8 mouse cellular contexts compared by ENCODE assay signal in the genomic region with DNA sequence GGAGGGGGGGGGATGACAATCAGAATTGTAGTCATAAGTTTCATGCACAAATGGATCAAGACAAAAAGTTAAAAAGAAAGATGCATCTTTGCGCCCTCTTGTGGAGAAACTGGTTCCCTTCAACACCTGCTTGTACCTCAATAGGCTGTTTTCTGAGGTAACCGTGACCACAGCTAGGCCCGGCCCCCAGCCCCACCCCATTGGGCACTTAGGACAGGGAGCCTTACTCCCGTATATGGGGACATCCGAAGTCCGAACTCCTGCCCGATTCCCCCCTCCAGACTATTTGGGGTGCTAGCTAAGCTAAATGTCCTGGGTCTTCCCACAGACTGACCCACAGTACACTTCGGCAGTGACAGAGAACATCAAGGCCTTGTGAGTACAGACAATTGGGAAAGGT. TPM values are rescaled to one million over a fixed set of nuclear protein-coding genes. Genes with fewer than 3 reads are reported as not detected.
DNase-seq lines count a peak whose midpoint lies in the region; ATAC-seq and TF ChIP-seq lines count a peak whose summit lies in the region.

No protein-coding gene starts in this region.

- WGBS in embryonic facial prominence, embryonic 12.5 days, result 20% methylated on average over 8 of the region's 8 CpGs
- WGBS in hindbrain, embryonic 14.5 days, result 23% methylated on average over 8 of the region's 8 CpGs
- 34% methylated on average over 8 of the region's 8 CpGs for WGBS in liver, adult 2 months

- TF ChIP-seq CTCF in liver, adult 2 months (IDR thresholded peaks at IDR 0.05; ENCODE audit: low read depth, low read length), result peak; percentile 51

- H3K4me1 ChIP-seq in embryonic facial prominence, embryonic 12.5 days, result peaks cover 31% of the 10 kb centered on the region
- peaks cover 37% of the 10 kb centered on the region for H3K4me1 ChIP-seq in hindbrain, embryonic 14.5 days (replicated peaks; ENCODE audit: control insufficient read depth, insufficient read depth, low read length)
- H3K4me1 ChIP-seq in liver, adult 2 months (ENCODE audit: control insufficient read depth, insufficient read depth, low read length), result peaks cover 22% of the 10 kb centered on the region

- H3K4me2 ChIP-seq in embryonic facial prominence, embryonic 12.5 days (replicated peaks), result peak overlapping the region; percentile 48; the same call in 1 of the 2 replicates
- 0 out of 2 replicates have a peak overlapping the region, but pooled peaks have one; percentile 28 for H3K4me2 ChIP-seq in hindbrain, embryonic 14.5 days (replicated peaks)

- ATAC-seq in activated CD4-positive, CD25-positive, alpha-beta regulatory T cell, adult 4 months, result peak; percentile 51
- ATAC-seq in embryonic facial prominence, embryonic 12.5 days (ENCODE audit: insufficient number of reproducible peaks, insufficient read depth, low FRiP score, low TSS enrichment), result no peak
- ATAC-seq in hindbrain, embryonic 14.5 days (ENCODE audit: low FRiP score), result no peak

- no peaks in the 10 kb centered on the region for H3K9me3 ChIP-seq in embryonic facial prominence, embryonic 12.5 days
- no peaks in the 10 kb centered on the region for H3K9me3 ChIP-seq in hindbrain, embryonic 14.5 days (ENCODE audit: control insufficient read depth, low read length)

- no peak overlapping the region for H3K9ac ChIP-seq in embryonic facial prominence, embryonic 12.5 days
- no peak overlapping the region for H3K9ac ChIP-seq in hindbrain, embryonic 14.5 days
- no peak overlapping the region for H3K9ac ChIP-seq in liver, adult 2 months (ENCODE audit: low read depth, low read length)

- H3K27ac ChIP-seq in embryonic facial prominence, embryonic 12.5 days, result no peak overlapping the region
- H3K27ac ChIP-seq in hindbrain, embryonic 14.5 days, result no peak overlapping the region
- H3K27ac ChIP-seq in liver, adult 2 months (replicated peaks; ENCODE audit: insufficient read depth, low read depth, low read length), result no peak overlapping the region

- no peak for TF ChIP-seq POLR2A in liver, adult 2 months (IDR thresholded peaks at IDR 0.05; ENCODE audit: extremely low read depth, insufficient read depth, low read length)

- DNase-seq in kidney, adult 18-20 months, result peak; percentile 62
- no peak for DNase-seq in kidney, adult 11 months
- peak; percentile 82 for DNase-seq in hindbrain, embryonic 14.5 days (ENCODE audit: low spot score)
- peak; percentile 63 for DNase-seq in liver, adult 2 months (ENCODE audit: extremely low read depth, low read depth, low spot score)
- peak; percentile 56 for DNase-seq in neural tube, embryonic 10.5 days (ENCODE audit: extremely low spot score, low spot score)
- DNase-seq in thymus, postnatal 36 days, result peak; percentile 50 to 51

- peaks cover 4% of the 10 kb centered on the region; the same call in 1 of the 2 replicates for H3K79me2 ChIP-seq in liver, adult 2 months (ENCODE audit: control insufficient read depth, insufficient read depth, low read length)

- peaks cover 36% of the 10 kb centered on the region for H3K36me3 ChIP-seq in embryonic facial prominence, embryonic 12.5 days
- H3K36me3 ChIP-seq in hindbrain, embryonic 14.5 days (replicated peaks; ENCODE audit: control insufficient read depth, insufficient read depth), result peaks cover 52% of the 10 kb centered on the region
- peaks cover 5% of the 10 kb centered on the region; the same call in 1 of the 2 replicates for H3K36me3 ChIP-seq in liver, adult 2 months (ENCODE audit: control insufficient read depth, insufficient read depth, low read length)

- H3K27me3 ChIP-seq in embryonic facial prominence, embryonic 12.5 days, result peaks cover 6% of the 10 kb centered on the region; the same call in 1 of the 2 replicates
- H3K27me3 ChIP-seq in hindbrain, embryonic 14.5 days (ENCODE audit: control insufficient read depth, insufficient read depth, low read length), result peaks cover 5% of the 10 kb centered on the region; the same call in 1 of the 2 replicates
- H3K27me3 ChIP-seq in liver, adult 2 months (ENCODE audit: control insufficient read depth, insufficient read depth, low read length), result no peaks in the 10 kb centered on the region

- no peak overlapping the region for H3K4me3 ChIP-seq in embryonic facial prominence, embryonic 12.5 days
- H3K4me3 ChIP-seq in hindbrain, embryonic 14.5 days (replicated peaks; ENCODE audit: low read length), result no peak overlapping the region
- H3K4me3 ChIP-seq in liver, adult 2 months (ENCODE audit: insufficient read depth, low read depth, low read length), result no peak overlapping the region

RNA-seq across cellular contexts. Expression of gene Ltc4s, which starts 7.0 kb away (rescaled TPM):
- not detected for polyA plus RNA-seq in activated CD4-positive, CD25-positive, alpha-beta regulatory T cell, adult 4 months (2017; shearing (Covaris generic))
- polyA plus RNA-seq in embryonic facial prominence, embryonic 12.5 days (2016; fragmentation: Nextera tagmentation; extraction: Ambion mirVana), result 0.62 and 0.74 TPM in 2 replicates
- polyA plus RNA-seq in hindbrain, embryonic 14.5 days (2014; fragmentation: Nextera tagmentation; extraction: Ambion mirVana), result 1.6 and 4.5 TPM in 2 replicates
- 0.27 and 0.28 TPM in 2 replicates for total RNA-seq in liver, adult 2 months (2014; rRNA removed)
- 2.1 and 3.2 TPM in 2 replicates for polyA plus RNA-seq in liver, adult 2 months (2012; rRNA removed)

RNA-seq across cellular contexts. Expression of gene Mgat4b, which starts 20.7 kb away (rescaled TPM):
- 1 to 10 TPM; 1.0 to 1.2 TPM for polyA plus RNA-seq in activated CD4-positive, CD25-positive, alpha-beta regulatory T cell, adult 4 months (2017; shearing (Covaris generic))
- polyA plus RNA-seq in embryonic facial prominence, embryonic 12.5 days (2016; fragmentation: Nextera tagmentation; extraction: Ambion mirVana), result 38.1 and 40.7 TPM in 2 replicates
- polyA plus RNA-seq in hindbrain, embryonic 14.5 days (2014; fragmentation: Nextera tagmentation; extraction: Ambion mirVana), result 55.7 and 56.0 TPM in 2 replicates
- 9.8 and 16.5 TPM in 2 replicates for total RNA-seq in liver, adult 2 months (2014; rRNA removed)
- 26.3 and 28.8 TPM in 2 replicates for polyA plus RNA-seq in liver, adult 2 months (2012; rRNA removed)

RNA-seq across cellular contexts. Expression of gene Sqstm1, which starts 20.8 kb away (rescaled TPM):
- 10 to 100 TPM; 51.8 to 58.9 TPM for polyA plus RNA-seq in activated CD4-positive, CD25-positive, alpha-beta regulatory T cell, adult 4 months (2017; shearing (Covaris generic))
- polyA plus RNA-seq in embryonic facial prominence, embryonic 12.5 days (2016; fragmentation: Nextera tagmentation; extraction: Ambion mirVana), result 187 and 192 TPM in 2 replicates
- polyA plus RNA-seq in hindbrain, embryonic 14.5 days (2014; fragmentation: Nextera tagmentation; extraction: Ambion mirVana), result 365 and 385 TPM in 2 replicates
- 252 and 333 TPM in 2 replicates for total RNA-seq in liver, adult 2 months (2014; rRNA removed)
- polyA plus RNA-seq in liver, adult 2 months (2012; rRNA removed), result 254 and 299 TPM in 2 replicates

RNA-seq across cellular contexts. Expression of gene Mrnip, which starts 57.2 kb away (rescaled TPM):
- polyA plus RNA-seq in activated CD4-positive, CD25-positive, alpha-beta regulatory T cell, adult 4 months (2017; shearing (Covaris generic)), result 10 to 100 TPM; 11.2 to 12.6 TPM
- 17.8 and 18.6 TPM in 2 replicates for polyA plus RNA-seq in embryonic facial prominence, embryonic 12.5 days (2016; fragmentation: Nextera tagmentation; extraction: Ambion mirVana)
- polyA plus RNA-seq in hindbrain, embryonic 14.5 days (2014; fragmentation: Nextera tagmentation; extraction: Ambion mirVana), result 34.4 and 37.7 TPM in 2 replicates
- total RNA-seq in liver, adult 2 months (2014; rRNA removed), result 8.5 and 9.3 TPM in 2 replicates
- polyA plus RNA-seq in liver, adult 2 months (2012; rRNA removed), result 9.3 and 9.9 TPM in 2 replicates

Comparison
In these comparisons a context has a peak if more than half of its experiments do, and no peak if none do; other contexts are left out.
1. RNA of gene Mgat4b, which starts 20.7 kb away (polyA plus RNA-seq): 55.7 to 56.0 TPM in hindbrain, embryonic 14.5 days, 38.1 to 40.7 TPM in embryonic facial prominence, embryonic 12.5 days and 26.3 to 28.8 TPM in liver, adult 2 months; 1.0 to 1.2 TPM in activated CD4-positive, CD25-positive, alpha-beta regulatory T cell, adult 4 months; every median in the first group is over 10 times any median in the second.